15 mouse cellular contexts compared by ENCODE assay signal in genomic region chr10:45500259-45500658, GRCm38 (mm10). TPM values are rescaled to one million over a fixed set of nuclear protein-coding genes. Genes with fewer than 3 reads are reported as not detected.
"Had no signal": no experiment of that assay in that cellular context is flagged by ENCODE, and none has a peak within 500 bp of the region (broad histone marks: within the 10 kb centered on the region; RNA-seq: fewer than 3 reads in every experiment).

No protein-coding gene starts in this region.

- H3K27ac ChIP-seq: limb, embryonic 15.5 days; liver, embryonic 12.5 days; macrophage; midbrain, embryonic 12.5 days had no signal

- H3K27me3 ChIP-seq: limb, embryonic 15.5 days; liver, embryonic 12.5 days; megakaryocyte, embryonic 14.5 days; midbrain, embryonic 12.5 days had no signal

- H3K4me2 ChIP-seq: limb, embryonic 15.5 days; liver, embryonic 12.5 days; lung, embryonic 14.5 days; midbrain, embryonic 12.5 days had no signal

- ATAC-seq: liver, embryonic 12.5 days; midbrain, embryonic 16.5 days had no signal

- H3K9me3 ChIP-seq: limb, embryonic 15.5 days; liver, embryonic 12.5 days; megakaryocyte, embryonic 14.5 days; midbrain, embryonic 12.5 days had no signal

- H3K4me1 ChIP-seq: limb, embryonic 15.5 days; liver, embryonic 12.5 days; megakaryocyte, embryonic 14.5 days; midbrain, embryonic 12.5 days had no signal

- H3K9ac ChIP-seq: limb, embryonic 15.5 days; liver, embryonic 12.5 days; lung, embryonic 14.5 days; midbrain, embryonic 12.5 days had no signal

- H3K36me3 ChIP-seq: limb, embryonic 15.5 days; liver, embryonic 12.5 days; midbrain, embryonic 12.5 days had no signal

- H3K4me3 ChIP-seq: limb, embryonic 15.5 days; liver, embryonic 12.5 days; megakaryocyte, embryonic 14.5 days; midbrain, embryonic 12.5 days had no signal

- DNase-seq: kidney, adult 9 months; kidney, postnatal 10 days; layer of hippocampus, postnatal 36 days; lung, embryonic 14.5 days; lung, postnatal 14 days; right cerebral cortex, postnatal 25 days; thymus, postnatal 4 days had no signal

RNA-seq across cellular contexts. Expression of gene Lin28b, which starts 14.1 kb away (rescaled TPM):
- polyA plus RNA-seq: large intestine, adult 2 months; macrophage; small intestine, adult 2 months had no signal
